In the genomic region with DNA sequence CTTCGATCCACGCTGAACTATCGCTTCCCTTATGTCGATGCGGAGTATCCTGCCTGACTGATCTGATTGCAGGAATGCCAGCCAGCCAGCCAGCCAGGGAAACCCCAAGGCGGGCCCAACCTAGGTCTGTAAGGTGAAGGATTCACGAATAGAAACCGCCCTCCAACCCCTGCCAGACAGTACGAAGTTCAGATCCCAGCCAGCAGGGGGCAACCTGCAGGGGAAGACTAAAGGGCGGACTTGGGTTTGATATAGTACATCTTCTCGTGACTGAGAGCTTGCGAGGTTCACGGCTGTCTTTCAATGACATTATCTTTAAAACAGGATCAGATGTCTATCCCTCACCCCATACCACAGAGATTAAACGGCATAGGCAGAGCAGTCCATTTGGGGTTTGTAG, we compare ENCODE assay signal across 9 mouse cellular contexts. TPM values are rescaled to one million over a fixed set of nuclear protein-coding genes. Genes with fewer than 3 reads are reported as not detected.
DNase-seq lines count a peak whose midpoint lies in the region; ATAC-seq and TF ChIP-seq lines count a peak whose summit lies in the region.
"Had no signal": no experiment of that assay in that cellular context is flagged by ENCODE, and none has a peak within 500 bp of the region (broad histone marks: within the 10 kb centered on the region; RNA-seq: fewer than 3 reads in every experiment).

No protein-coding gene starts in this region.

- no peak overlapping the region for H3K27ac ChIP-seq in kidney, embryonic 14.5 days (ENCODE audit: low read depth, low read length)
- H3K27ac ChIP-seq in bone marrow macrophage, adult 2 months (ENCODE audit: insufficient read depth, low read depth, low read length) = no peak overlapping the region
- no peak overlapping the region for H3K27ac ChIP-seq in heart, embryonic 16.5 days (ENCODE audit: low read length)
- H3K27ac ChIP-seq: neural tube, embryonic 12.5 days had no signal

- H3K4me3 ChIP-seq in kidney, embryonic 14.5 days (ENCODE audit: low read length) = no peak overlapping the region
- no peak overlapping the region for H3K4me3 ChIP-seq in E14TG2a.4 (replicated peaks; ENCODE audit: low read length)
- H3K4me3 ChIP-seq in bone marrow macrophage, adult 2 months (ENCODE audit: insufficient read depth, low read length) = no peak overlapping the region
- no peak overlapping the region for H3K4me3 ChIP-seq in heart, embryonic 16.5 days (ENCODE audit: low read length)
- H3K4me3 ChIP-seq: neural tube, embryonic 12.5 days had no signal

- no peak for TF ChIP-seq POLR2A in bone marrow macrophage, adult 2 months (IDR thresholded peaks at IDR 0.05; ENCODE audit: borderline replicate concordance, low read depth, low read length)

- peak; percentile 87 for TF ChIP-seq CTCF in E14TG2a.4 (conservative IDR thresholded peaks at IDR 0.05; ENCODE audit: low read length)
- peak; percentile 68 for TF ChIP-seq CTCF in bone marrow macrophage, adult 2 months (IDR thresholded peaks at IDR 0.05; ENCODE audit: low read depth, low read length)

- H3K27me3 ChIP-seq in kidney, embryonic 14.5 days (ENCODE audit: control insufficient read depth, insufficient read depth, low read length) = peaks cover 24% of the 10 kb centered on the region
- H3K27me3 ChIP-seq in E14TG2a.4 (ENCODE audit: insufficient read depth, low read length) = peaks cover 96% of the 10 kb centered on the region
- H3K27me3 ChIP-seq in heart, embryonic 16.5 days (ENCODE audit: control insufficient read depth, insufficient read depth, low read length) = peaks cover 17% of the 10 kb centered on the region

- H3K4me1 ChIP-seq in kidney, embryonic 14.5 days (ENCODE audit: control insufficient read depth, insufficient read depth, low read length) = peaks cover 12% of the 10 kb centered on the region; the same call in 1 of the 2 replicates
- peaks cover 41% of the 10 kb centered on the region for H3K4me1 ChIP-seq in E14TG2a.4 (replicated peaks; ENCODE audit: low read depth, low read length)
- peaks cover 14% of the 10 kb centered on the region for H3K4me1 ChIP-seq in bone marrow macrophage, adult 2 months (ENCODE audit: control insufficient read depth, insufficient read depth, low read length)
- peaks cover 8% of the 10 kb centered on the region; the same call in 1 of the 2 replicates for H3K4me1 ChIP-seq in heart, embryonic 16.5 days (ENCODE audit: control insufficient read depth, insufficient read depth, low read length)

- no peaks in the 10 kb centered on the region for H3K9me3 ChIP-seq in kidney, embryonic 14.5 days (ENCODE audit: control insufficient read depth, low read length)
- H3K9me3 ChIP-seq in E14TG2a.4 (ENCODE audit: low read length) = no peaks in the 10 kb centered on the region
- H3K9me3 ChIP-seq in heart, embryonic 16.5 days (replicated peaks; ENCODE audit: control insufficient read depth, low read length) = no peaks in the 10 kb centered on the region
- H3K9me3 ChIP-seq: neural tube, embryonic 12.5 days had no signal

- H3K4me2 ChIP-seq in kidney, embryonic 14.5 days (replicated peaks; ENCODE audit: low read depth, low read length) = no peak overlapping the region
- H3K4me2 ChIP-seq in heart, embryonic 16.5 days (ENCODE audit: low read depth, low read length) = peak overlapping the region; percentile 31

- no peaks in the 10 kb centered on the region for H3K36me3 ChIP-seq in kidney, embryonic 14.5 days (ENCODE audit: control insufficient read depth, insufficient read depth, low read length)
- H3K36me3 ChIP-seq in E14TG2a.4 (ENCODE audit: insufficient read depth, low read length) = no peaks in the 10 kb centered on the region
- no peaks in the 10 kb centered on the region for H3K36me3 ChIP-seq in heart, embryonic 16.5 days (ENCODE audit: control insufficient read depth, insufficient read depth)
- H3K36me3 ChIP-seq: neural tube, embryonic 12.5 days had no signal

- no peak; the same call in 1 of the 2 replicates for ATAC-seq in kidney, embryonic 14.5 days (ENCODE audit: low FRiP score, low TSS enrichment)
- no peak for ATAC-seq in heart, embryonic 16.5 days (replicated peaks; ENCODE audit: extremely low read depth, insufficient read depth, low FRiP score)

- WGBS in kidney, embryonic 14.5 days = 24% methylated on average over 14 of the region's 14 CpGs
- 17% methylated on average over 14 of the region's 14 CpGs for WGBS in heart, embryonic 16.5 days

- DNase-seq in kidney, adult 18-20 months = peak; percentile 60
- peak; percentile 51 to 54 for DNase-seq in lung, adult 18-20 months
- peak; percentile 70 for DNase-seq in right cerebral cortex, postnatal 14 days
- no peak for DNase-seq in ovary, adult 18-20 months (ENCODE audit: low spot score)

- no peak overlapping the region for H3K9ac ChIP-seq in kidney, embryonic 14.5 days (ENCODE audit: low read depth, low read length)
- H3K9ac ChIP-seq in heart, embryonic 16.5 days (ENCODE audit: low read length) = no peak overlapping the region
- H3K9ac ChIP-seq: neural tube, embryonic 12.5 days had no signal

RNA-seq across cellular contexts. Expression of gene Hhipl1, which starts 1.5 kb away (rescaled TPM):
- polyA plus RNA-seq in kidney, embryonic 14.5 days (2014; fragmentation: Nextera tagmentation; extraction: Ambion mirVana) = 0.27 and 0.61 TPM in 2 replicates
- not detected in 2 replicates for polyA plus RNA-seq in bone marrow macrophage, adult 2 months (2012; ENCODE audit: insufficient read depth, insufficient read length, missing spikeins)
- polyA plus RNA-seq in heart, embryonic 16.5 days (2015; fragmentation: Nextera tagmentation; extraction: Ambion mirVana) = 0.84 and 0.95 TPM in 2 replicates

RNA-seq across cellular contexts. Expression of gene Cyp46a1, which starts 26.6 kb away (rescaled TPM):
- 4.7 and 5.8 TPM in 2 replicates for polyA plus RNA-seq in kidney, embryonic 14.5 days (2014; fragmentation: Nextera tagmentation; extraction: Ambion mirVana)
- 0.36 TPM in 1 of 2 replicates, not detected in the other for polyA plus RNA-seq in bone marrow macrophage, adult 2 months (2012; ENCODE audit: insufficient read depth, insufficient read length, missing spikeins)
- polyA plus RNA-seq in heart, embryonic 16.5 days (2015; fragmentation: Nextera tagmentation; extraction: Ambion mirVana) = 4.9 TPM in 2 replicates

RNA-seq across cellular contexts. Expression of gene Ccdc85c, which starts 32.3 kb away (rescaled TPM):
- polyA plus RNA-seq in kidney, embryonic 14.5 days (2014; fragmentation: Nextera tagmentation; extraction: Ambion mirVana) = 9.9 and 11.0 TPM in 2 replicates
- 0.19 and 0.25 TPM in 2 replicates for polyA plus RNA-seq in bone marrow macrophage, adult 2 months (2012; ENCODE audit: insufficient read depth, insufficient read length, missing spikeins)
- polyA plus RNA-seq in heart, embryonic 16.5 days (2015; fragmentation: Nextera tagmentation; extraction: Ambion mirVana) = 4.2 and 4.6 TPM in 2 replicates
